ENCODE assay signal across 8 mouse cellular contexts in the genomic region with DNA sequence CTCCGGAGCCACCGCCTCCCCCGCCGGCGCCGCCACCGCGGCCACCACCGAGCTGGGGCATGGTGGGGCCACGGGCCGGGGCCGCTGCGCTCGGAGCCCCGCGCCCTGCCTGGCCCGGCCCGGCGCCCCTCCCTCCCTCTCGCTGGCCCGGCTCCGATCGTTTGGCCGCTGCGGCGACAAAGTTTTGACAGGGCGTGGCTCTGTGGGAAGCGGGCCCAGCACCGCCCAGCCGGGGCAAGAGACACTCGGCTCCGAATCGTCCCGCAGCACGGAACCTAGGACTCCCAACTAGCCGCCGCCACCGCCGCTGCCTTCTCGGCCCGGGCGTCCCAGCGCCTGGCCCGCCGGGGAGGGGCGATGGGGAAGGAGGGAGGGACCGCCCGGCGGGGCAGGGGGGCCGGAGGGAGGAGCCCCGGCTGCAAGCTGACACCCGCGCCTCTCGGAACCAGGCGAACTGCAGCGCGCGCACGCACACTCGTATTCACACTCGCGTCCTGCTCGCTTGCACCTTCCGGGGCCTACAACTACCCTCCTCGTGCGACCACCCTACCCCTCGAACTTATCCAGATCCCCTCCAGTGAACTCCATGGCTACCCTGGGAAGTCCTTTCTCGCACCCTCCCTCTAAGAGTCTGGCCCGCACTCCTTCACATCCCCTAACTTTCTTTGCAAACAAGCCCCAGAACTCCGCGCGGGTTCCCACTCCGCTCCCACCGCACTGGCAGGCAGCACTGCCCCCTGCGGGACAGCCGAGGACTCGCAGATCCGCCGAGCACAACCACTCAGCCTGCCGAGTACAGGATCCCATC. TPM values are rescaled to one million over a fixed set of nuclear protein-coding genes. Genes with fewer than 3 reads are reported as not detected.
A peak's percentile ranks its signal among the peaks of the same experiment; 100 is the strongest.
DNase-seq lines count a peak whose midpoint lies in the region; ATAC-seq lines count a peak whose summit lies in the region.

A gene (minus strand): TSS at position 363 of the 808 bp plus-strand sequence.

- no peaks in the 10 kb centered on the region for H3K27me3 ChIP-seq in intestine, embryonic 14.5 days (replicated peaks; ENCODE audit: control insufficient read depth, insufficient read depth, low read length)

- peak within 1 kb of the TSS; percentile 92 for H3K9ac ChIP-seq in intestine, embryonic 14.5 days (ENCODE audit: low read length)

- peak within 1 kb of the TSS; percentile 92 for H3K27ac ChIP-seq in intestine, embryonic 14.5 days (ENCODE audit: low read depth)

- intact Hi-C loops in gastrocnemius, postnatal 36 days (cut with DNase I): loop anchor here (1.0 to 2.0 kb wide), 2 partner anchors 113 to 154 kb away; no protein-coding TSS in a partner anchor
- intact Hi-C loops in left cerebral cortex, postnatal 10 days (cut with DNase I): loop anchor here (2.0 kb wide), 1 partner anchor 142 kb away; no protein-coding TSS in a partner anchor

- under 1% methylated on average over 77 of the region's 80 CpGs for WGBS in intestine, embryonic 14.5 days

- H3K36me3 ChIP-seq in intestine, embryonic 14.5 days (ENCODE audit: control insufficient read depth, insufficient read depth, low read length): peaks cover 14% of the 10 kb centered on the region

- peaks cover 8% of the 10 kb centered on the region for H3K4me1 ChIP-seq in intestine, embryonic 14.5 days (replicated peaks; ENCODE audit: control insufficient read depth, insufficient read depth, low read length)

- H3K4me2 ChIP-seq in intestine, embryonic 14.5 days (ENCODE audit: low read length): peak within 1 kb of the TSS; percentile 84

- peak; percentile 95 to 96 for DNase-seq in adrenal gland, adult 18-20 months (ENCODE audit: low spot score in 2 of 2)
- DNase-seq in embryo, embryonic 11 days: peak; percentile 95
- peak; percentile 92 to 93 for DNase-seq in gastrocnemius, postnatal 36 days
- DNase-seq in intestine, embryonic 14.5 days (ENCODE audit: low spot score): peak; percentile 99
- DNase-seq in left cerebral cortex, postnatal 10 days (ENCODE audit: extremely low spot score in 1 of 2, low spot score in 2 of 2): peak; percentile 84 to 93
- peak; percentile 88 for DNase-seq in right cerebral cortex, postnatal 14 days
- peak; percentile 96 for DNase-seq in urinary bladder, postnatal 25 days (ENCODE audit: low spot score)

- no peaks in the 10 kb centered on the region for H3K9me3 ChIP-seq in intestine, embryonic 14.5 days (ENCODE audit: control insufficient read depth, low read length)

- H3K4me3 ChIP-seq in intestine, embryonic 14.5 days (ENCODE audit: low read depth, low read length): peak within 1 kb of the TSS; percentile 67

- peak; percentile 94 for ATAC-seq in intestine, embryonic 14.5 days (replicated peaks; ENCODE audit: low FRiP score, low TSS enrichment, low read depth)
- ATAC-seq in megakaryocyte-erythroid progenitor cell, adult 5-6 weeks (replicated peaks; ENCODE audit: low FRiP score, low TSS enrichment, poor library complexity, severe bottlenecking): peak; percentile 92

RNA-seq across cellular contexts. Expression of the gene that starts here (rescaled TPM):
- total RNA-seq in adrenal gland, adult 18-20 months (2021): 10 to 100 TPM in 1 of 2 experiments, 1 to 10 TPM in 1; 10.0 to 11.5 TPM
- 1 to 10 TPM; 4.0 to 5.7 TPM for total RNA-seq in gastrocnemius, postnatal 36 days (2021)
- 23.1 and 26.5 TPM in 2 replicates for polyA plus RNA-seq in intestine, embryonic 14.5 days (2014; fragmentation: Nextera tagmentation; extraction: Ambion mirVana)
- 1 to 10 TPM; 3.4 to 3.6 TPM for total RNA-seq in left cerebral cortex, postnatal 10 days (2021)
- total RNA-seq in megakaryocyte-erythroid progenitor cell, adult 5-6 weeks (2014; fragmentation: Nextera tagmentation): 0.90 TPM in 1 of 2 replicates, not detected in the other
- not detected in 2 replicates for total RNA-seq in megakaryocyte-erythroid progenitor cell, adult 5-6 weeks (2017)

Comparison
In these comparisons a context has a peak if more than half of its experiments do, and no peak if none do; other contexts are left out.
1. Peak in every context shown above with its lines: DNase-seq, ATAC-seq, H3K4me3 ChIP-seq and H3K27ac ChIP-seq.
2. Peak in ATAC-seq in megakaryocyte-erythroid progenitor cell, adult 5-6 weeks; RNA of the gene not detected or under 1 TPM.